Mouse (Mus musculus) kidney, adult 8-10 months (tissue): ENCODE data around the gene Ubac1.

Experiments used
- DNase-seq, 2 experiments: peaks; one replicate each; pipeline ENCODE4 v3.0.0; 2022

The Ubac1 gene

GRCm38 (mm10) chr2:26021561-26022257, at the start of gene Ubac1:
Gene Ubac1, minus strand, starts transcription at chr2:26021747.
- peak; percentile 92 to 94 for DNase-seq

- DNase-seq, result no peak
Observed at GRCm38 (mm10) chr2:26068592-26068991, 47.0 kb upstream of the Ubac1 start.

GRCm38 (mm10) chr2:26068175-26068574, 46.6 kb upstream of the Ubac1 start:
- DNase-seq, result no peak

GRCm38 (mm10) chr2:26066527-26066926, 45.0 kb upstream of the Ubac1 start:
- DNase-seq, result no peak

GRCm38 (mm10) chr2:26062742-26063427, 41.3 kb upstream of the Ubac1 start:
- no peak for DNase-seq

GRCm38 (mm10) chr2:26062241-26062640, 40.7 kb upstream of the Ubac1 start:
- DNase-seq, result no peak

- no peak for DNase-seq
Observed at GRCm38 (mm10) chr2:26061018-26061666, 39.6 kb upstream of the Ubac1 start.

GRCm38 (mm10) chr2:26057053-26057452, 35.5 kb upstream of the Ubac1 start:
- no peak for DNase-seq

- no peak for DNase-seq
Observed at GRCm38 (mm10) chr2:26056226-26056625, 34.7 kb upstream of the Ubac1 start.

- DNase-seq, result no peak
Observed at GRCm38 (mm10) chr2:26055747-26056102, 34.2 kb upstream of the Ubac1 start.

- DNase-seq, result peak; percentile 60 to 63
Observed at GRCm38 (mm10) chr2:26055046-26055746, 33.6 kb upstream of the Ubac1 start.

- no peak for DNase-seq
Observed at GRCm38 (mm10) chr2:26052806-26053205, 31.3 kb upstream of the Ubac1 start.

GRCm38 (mm10) chr2:26048816-26049215, 27.3 kb upstream of the Ubac1 start:
- no peak for DNase-seq

- DNase-seq, result no peak
Observed at GRCm38 (mm10) chr2:26044216-26044615, 22.7 kb upstream of the Ubac1 start.

- DNase-seq, result no peak
Observed at GRCm38 (mm10) chr2:26042603-26043002, 21.1 kb upstream of the Ubac1 start.

- peak; percentile 29 to 55 for DNase-seq
Observed at GRCm38 (mm10) chr2:26041163-26041810, 19.7 kb upstream of the Ubac1 start.

GRCm38 (mm10) chr2:26039951-26040350, 18.4 kb upstream of the Ubac1 start:
- no peak for DNase-seq

- DNase-seq, result no peak
Observed at GRCm38 (mm10) chr2:26037386-26037785, 15.8 kb upstream of the Ubac1 start.

GRCm38 (mm10) chr2:26034344-26035050, 12.9 kb upstream of the Ubac1 start:
- peak in 1 of 2 experiments; percentile 23 for DNase-seq

- peak in 1 of 2 experiments; percentile 24 for DNase-seq
Observed at GRCm38 (mm10) chr2:26030288-26030687, 8.7 kb upstream of the Ubac1 start.

- DNase-seq, result peak in 1 of 2 experiments; percentile 36
Observed at GRCm38 (mm10) chr2:26024138-26025075, 2.9 kb upstream of the Ubac1 start.
